ENCODE assay signal across 20 mouse cellular contexts in genomic region chr6:71396761-71397160, GRCm38 (mm10). TPM values are rescaled to one million over a fixed set of nuclear protein-coding genes. Genes with fewer than 3 reads are reported as not detected.
A peak's percentile ranks its signal among the peaks of the same experiment; 100 is the strongest.
DNase-seq lines count a peak whose midpoint lies in the region; ATAC-seq and TF ChIP-seq lines count a peak whose summit lies in the region.
"Had no signal": no experiment of that assay in that cellular context is flagged by ENCODE, and none has a peak within 500 bp of the region (broad histone marks: within the 10 kb centered on the region; RNA-seq: fewer than 3 reads in every experiment).

No protein-coding gene starts in this region.

- no peak overlapping the region for H3K9ac ChIP-seq in midbrain, embryonic 16.5 days (ENCODE audit: low read depth, low read length)
- H3K9ac ChIP-seq in intestine, postnatal 0 days (ENCODE audit: low read depth, low read length), result no peak overlapping the region
- H3K9ac ChIP-seq: embryonic facial prominence, embryonic 13.5 days; forebrain, embryonic 12.5 days; heart, embryonic 13.5 days; hindbrain, embryonic 15.5 days had no signal

- H3K4me1 ChIP-seq in thymus, adult 2 months (replicated peaks; ENCODE audit: control insufficient read depth, insufficient read depth, low read length), result peaks cover 16% of the 10 kb centered on the region
- H3K4me1 ChIP-seq in midbrain, embryonic 16.5 days (ENCODE audit: control insufficient read depth, insufficient read depth, low read length), result peaks cover 3% of the 10 kb centered on the region; the same call in 1 of the 2 replicates
- H3K4me1 ChIP-seq in intestine, postnatal 0 days (replicated peaks; ENCODE audit: control insufficient read depth, insufficient read depth, low read length), result no peaks in the 10 kb centered on the region
- H3K4me1 ChIP-seq: embryonic facial prominence, embryonic 13.5 days; forebrain, embryonic 12.5 days; hindbrain, embryonic 15.5 days had no signal

- peaks cover 47% of the 10 kb centered on the region for H3K36me3 ChIP-seq in thymus, adult 2 months (ENCODE audit: control insufficient read depth, insufficient read depth, low read length)
- H3K36me3 ChIP-seq in midbrain, embryonic 16.5 days (ENCODE audit: control insufficient read depth, insufficient read depth, low read length), result peaks cover 5% of the 10 kb centered on the region; the same call in 1 of the 2 replicates
- peaks cover 58% of the 10 kb centered on the region for H3K36me3 ChIP-seq in intestine, postnatal 0 days (ENCODE audit: control insufficient read depth, insufficient read depth)

- no peaks in the 10 kb centered on the region for H3K27me3 ChIP-seq in thymus, adult 2 months (ENCODE audit: control insufficient read depth, insufficient read depth, low read length)
- no peaks in the 10 kb centered on the region for H3K27me3 ChIP-seq in midbrain, embryonic 16.5 days (ENCODE audit: control insufficient read depth, insufficient read depth, low read depth, low read length)
- no peaks in the 10 kb centered on the region for H3K27me3 ChIP-seq in intestine, postnatal 0 days (replicated peaks; ENCODE audit: control insufficient read depth, insufficient read depth, low read length)
- H3K27me3 ChIP-seq: embryonic facial prominence, embryonic 13.5 days; forebrain, embryonic 12.5 days; heart, embryonic 13.5 days; hindbrain, embryonic 15.5 days had no signal

- H3K4me2 ChIP-seq in midbrain, embryonic 16.5 days (ENCODE audit: low read length), result no peak overlapping the region
- no peak overlapping the region for H3K4me2 ChIP-seq in intestine, postnatal 0 days (replicated peaks; ENCODE audit: low read depth)
- H3K4me2 ChIP-seq: embryonic facial prominence, embryonic 13.5 days; forebrain, embryonic 12.5 days; heart, embryonic 13.5 days; hindbrain, embryonic 15.5 days had no signal

- no peak for ATAC-seq in cerebellum, adult (ENCODE audit: insufficient number of reproducible peaks, low FRiP score, low TSS enrichment)
- ATAC-seq in midbrain, embryonic 16.5 days, result no peak
- no peak for ATAC-seq in intestine, postnatal 0 days
- ATAC-seq: activated CD4-positive, CD25-positive, alpha-beta regulatory T cell, adult 4 months; forebrain, embryonic 16.5 days; intestine, embryonic 16.5 days had no signal

- no peak for TF ChIP-seq POLR2A in thymus, adult 2 months (IDR thresholded peaks at IDR 0.05; ENCODE audit: control insufficient read depth, extremely low read depth, insufficient read depth, low read length, poor library complexity)

- TF ChIP-seq CTCF in thymus, adult 2 months (IDR thresholded peaks at IDR 0.05; ENCODE audit: borderline replicate concordance, control insufficient read depth, extremely low read depth, insufficient read depth, low read length, poor library complexity), result no peak
- no peak for TF ChIP-seq CTCF in intestine, postnatal 0 days (IDR thresholded peaks at IDR 0.05; ENCODE audit: low read depth)

- 44% methylated on average over 6 of the region's 6 CpGs for WGBS in thymus, adult 2 months
- WGBS in midbrain, embryonic 16.5 days, result 95% methylated on average over 6 of the region's 6 CpGs
- WGBS in intestine, postnatal 0 days, result 87% methylated on average over 6 of the region's 6 CpGs

- H3K27ac ChIP-seq in thymus, adult 2 months (ENCODE audit: control insufficient read depth, insufficient read depth, low read length), result peak overlapping the region; percentile 96
- no peak overlapping the region for H3K27ac ChIP-seq in midbrain, embryonic 16.5 days (ENCODE audit: low read length)
- no peak overlapping the region for H3K27ac ChIP-seq in intestine, postnatal 0 days (ENCODE audit: low read depth, low read length)
- H3K27ac ChIP-seq: embryonic facial prominence, embryonic 13.5 days; forebrain, embryonic 12.5 days; heart, embryonic 13.5 days; hindbrain, embryonic 15.5 days had no signal

- peak overlapping the region; percentile 11; the same call in 1 of the 2 replicates for H3K4me3 ChIP-seq in thymus, adult 2 months (ENCODE audit: control insufficient read depth, insufficient read depth, low read length)
- no peak overlapping the region for H3K4me3 ChIP-seq in midbrain, embryonic 16.5 days (ENCODE audit: low read depth, low read length)
- no peak overlapping the region for H3K4me3 ChIP-seq in intestine, postnatal 0 days (ENCODE audit: low read depth, low read length)
- H3K4me3 ChIP-seq: embryonic facial prominence, embryonic 13.5 days; forebrain, embryonic 12.5 days; heart, embryonic 13.5 days; hindbrain, embryonic 15.5 days had no signal

- H3K9me3 ChIP-seq in midbrain, embryonic 16.5 days (replicated peaks; ENCODE audit: control insufficient read depth, low read length, poor library complexity, severe bottlenecking), result no peaks in the 10 kb centered on the region
- no peaks in the 10 kb centered on the region for H3K9me3 ChIP-seq in intestine, postnatal 0 days (ENCODE audit: control insufficient read depth)
- H3K9me3 ChIP-seq: embryonic facial prominence, embryonic 13.5 days; forebrain, embryonic 12.5 days; heart, embryonic 13.5 days; hindbrain, embryonic 15.5 days had no signal

- peak; percentile 55 to 58 for DNase-seq in cerebellum, adult 18-20 months
- peak; percentile 40 for DNase-seq in thymus, adult 2 months
- no peak for DNase-seq in thymus, postnatal 10 days (ENCODE audit: low spot score in 2 of 2)
- DNase-seq in thymus, postnatal 0 days (ENCODE audit: low spot score), result peak; percentile 15
- DNase-seq in kidney, adult 18-20 months, result no peak
- DNase-seq: adrenal gland, postnatal 14 days; gastrocnemius, postnatal 14 days; heart, postnatal 36 days had no signal

RNA-seq across cellular contexts. Expression of gene Cd8a, which starts 23.5 kb away (rescaled TPM):
- polyA plus RNA-seq in thymus, adult 2 months (2012; rRNA removed), result 883 and 918 TPM in 2 replicates
- 664 and 665 TPM in 2 replicates for polyA plus RNA-seq in thymus, postnatal 0 days (2015; fragmentation: Nextera tagmentation; extraction: Ambion mirVana)
- polyA plus RNA-seq in midbrain, embryonic 16.5 days (2015; fragmentation: Nextera tagmentation; extraction: Ambion mirVana), result not detected in 2 replicates
- polyA plus RNA-seq in intestine, postnatal 0 days (2015; fragmentation: Nextera tagmentation; extraction: Ambion mirVana), result 0.12 TPM in 1 of 2 replicates, not detected in the other
- polyA plus RNA-seq: C2C12; embryonic facial prominence, embryonic 13.5 days; forebrain, embryonic 12.5 days; forebrain, embryonic 16.5 days; heart, embryonic 13.5 days; hindbrain, embryonic 11.5 days; hindbrain, embryonic 15.5 days; intestine, embryonic 16.5 days had no signal

RNA-seq across cellular contexts. Expression of gene Rmnd5a, which starts 43.7 kb away (rescaled TPM):
- polyA plus RNA-seq in thymus, adult 2 months (2012; rRNA removed), result 268 and 316 TPM in 2 replicates
- polyA plus RNA-seq in thymus, postnatal 0 days (2015; fragmentation: Nextera tagmentation; extraction: Ambion mirVana), result 311 and 342 TPM in 2 replicates
- polyA plus RNA-seq in midbrain, embryonic 16.5 days (2015; fragmentation: Nextera tagmentation; extraction: Ambion mirVana), result 7.0 and 8.1 TPM in 2 replicates
- 12.2 and 12.8 TPM in 2 replicates for polyA plus RNA-seq in intestine, postnatal 0 days (2015; fragmentation: Nextera tagmentation; extraction: Ambion mirVana)

Comparison
In these comparisons a context has a peak if more than half of its experiments do, and no peak if none do; other contexts are left out.
1. DNase-seq: peak in cerebellum, adult 18-20 months (2 of 2), thymus, adult 2 months (single experiment) and thymus, postnatal 0 days (single experiment); none in thymus, postnatal 10 days (0 of 2) and kidney, adult 18-20 months (single experiment).
2. RNA of gene Cd8a, which starts 23.5 kb away (polyA plus RNA-seq): 883 to 918 TPM in thymus, adult 2 months and 664 to 665 TPM in thymus, postnatal 0 days; 0.12 TPM in intestine, postnatal 0 days and not detected in midbrain, embryonic 16.5 days; every median in the first group is over 100 times any median in the second.
3. RNA of gene Rmnd5a, which starts 43.7 kb away (polyA plus RNA-seq): 311 to 342 TPM in thymus, postnatal 0 days and 268 to 316 TPM in thymus, adult 2 months; 12.2 to 12.8 TPM in intestine, postnatal 0 days and 7.0 to 8.1 TPM in midbrain, embryonic 16.5 days; every median in the first group is over 10 times any median in the second.